Mouse (Mus musculus) myocyte (in vitro differentiated cells): ENCODE results near the gene Ncoa4.

ENCODE experiments used
- CEBPB ChIP-seq: IDR thresholded peaks from 2 replicates; pipeline ENCODE4 v1.6.1; 2011; ENCODE audit warnings: mild to moderate bottlenecking, moderate library complexity; ENCODE audit not compliant: poor library complexity, insufficient read depth, severe bottlenecking
- MAX ChIP-seq: IDR thresholded peaks from one replicate; pipeline ENCODE4 v1.6.1; 2011; ENCODE audit warnings: low read depth, mild to moderate bottlenecking, control low read depth
- MYOD1 ChIP-seq, 3 experiments: IDR thresholded peaks; one replicate each; pipeline ENCODE4 v1.6.1; 2011; ENCODE audit warnings: control low read depth in 2 of 3, low read depth in 2 of 3, mild to moderate bottlenecking in 2 of 3, moderate library complexity in 1 of 3; ENCODE audit not compliant: insufficient read length in 2 of 3, control insufficient read depth in 1 of 3
- MYOG ChIP-seq, 3 experiments: IDR thresholded peaks; one replicate each; pipeline ENCODE4 v1.6.1; 2011; ENCODE audit warnings: control low read depth in 2 of 3, low read depth in 2 of 3, mild to moderate bottlenecking in 2 of 3; ENCODE audit not compliant: insufficient read length in 2 of 3, control insufficient read depth in 1 of 3, insufficient read depth in 1 of 3
- POLR2A ChIP-seq: IDR thresholded peaks from one replicate; pipeline ENCODE4 v1.6.1; 2011; ENCODE audit warnings: low read depth, mild to moderate bottlenecking, control low read depth, moderate library complexity; ENCODE audit not compliant: insufficient read length
- POLR2AphosphoS2 ChIP-seq: IDR thresholded peaks from one replicate; pipeline ENCODE4 v1.6.1; 2011; ENCODE audit warnings: low read depth, control low read depth; ENCODE audit not compliant: insufficient read length
- REST ChIP-seq: IDR thresholded peaks from one replicate; pipeline ENCODE4 v1.6.1; 2011; ENCODE audit warnings: mild to moderate bottlenecking, control low read depth, moderate library complexity; ENCODE audit not compliant: insufficient read depth, insufficient read length
- SRF ChIP-seq: IDR thresholded peaks from one replicate; pipeline ENCODE4 v1.6.1; 2011; ENCODE audit warnings: low read depth; ENCODE audit not compliant: control insufficient read depth, insufficient read length
- TCF12 ChIP-seq: IDR thresholded peaks from one replicate; pipeline ENCODE4 v1.6.1; 2011; ENCODE audit warnings: mild to moderate bottlenecking, control low read depth; ENCODE audit not compliant: poor library complexity, insufficient read depth, severe bottlenecking
- TCF3 ChIP-seq: IDR thresholded peaks from one replicate; pipeline ENCODE4 v1.6.1; 2011; ENCODE audit warnings: low read depth, control low read depth; ENCODE audit not compliant: insufficient read length
- USF1 ChIP-seq: IDR thresholded peaks from one replicate; pipeline ENCODE4 v1.6.1; 2011; ENCODE audit warnings: low read depth, mild to moderate bottlenecking, control low read depth, moderate library complexity

- TF ChIP-seq POLR2A (no peak), USF1 (no peak), CEBPB (no peak), TCF12 (no peak), SRF (no peak), MAX (no peak), MYOD1 (IDR thresholded peaks at IDR 0.05; ENCODE audit: control insufficient read depth in 1 of 3, insufficient read length in 2 of 3, low read depth in 2 of 3) (no peak), TCF3 (no peak), POLR2AphosphoS2 (no peak), MYOG (IDR thresholded peaks at IDR 0.05; ENCODE audit: control insufficient read depth in 1 of 3, insufficient read depth in 1 of 3, insufficient read length in 2 of 3, low read depth in 2 of 3) (no peak), REST (no peak)
Measured at GRCm38 (mm10) chr14:32192437-32192836, 32.8 kb downstream of the Ncoa4 start.
